Mouse (Mus musculus): Measurements from ENCODE around the gene Hoxa3.

Gene Hoxa3

GRCm38 (mm10) chr6:52152226-52153193 is 60.6 kb downstream of the Hoxa3 start:
- DNase-seq = peak; percentile 12 to 38

DNA sequence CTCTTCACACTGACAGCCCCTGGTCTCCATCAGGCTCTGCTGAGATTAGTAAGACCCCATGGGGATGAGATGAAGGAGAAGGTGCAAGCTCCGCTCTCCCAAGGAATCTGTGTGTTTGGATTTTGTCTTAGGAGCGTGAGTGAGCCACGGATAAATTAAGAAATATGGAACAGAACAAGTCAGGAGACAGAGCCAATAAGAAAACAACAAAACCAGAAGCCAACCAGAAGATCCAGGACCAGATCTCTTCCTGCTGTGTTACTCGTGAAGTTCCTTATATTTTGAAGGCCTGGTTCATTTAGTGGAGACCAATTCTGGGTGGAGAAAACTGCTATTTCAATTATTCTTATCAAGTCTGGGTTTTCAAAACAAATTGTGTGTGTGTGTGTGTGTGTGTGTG is 61.6 kb downstream of the Hoxa3 start:
- peak in 1 of 2 experiments; percentile 48 for DNase-seq

DNA sequence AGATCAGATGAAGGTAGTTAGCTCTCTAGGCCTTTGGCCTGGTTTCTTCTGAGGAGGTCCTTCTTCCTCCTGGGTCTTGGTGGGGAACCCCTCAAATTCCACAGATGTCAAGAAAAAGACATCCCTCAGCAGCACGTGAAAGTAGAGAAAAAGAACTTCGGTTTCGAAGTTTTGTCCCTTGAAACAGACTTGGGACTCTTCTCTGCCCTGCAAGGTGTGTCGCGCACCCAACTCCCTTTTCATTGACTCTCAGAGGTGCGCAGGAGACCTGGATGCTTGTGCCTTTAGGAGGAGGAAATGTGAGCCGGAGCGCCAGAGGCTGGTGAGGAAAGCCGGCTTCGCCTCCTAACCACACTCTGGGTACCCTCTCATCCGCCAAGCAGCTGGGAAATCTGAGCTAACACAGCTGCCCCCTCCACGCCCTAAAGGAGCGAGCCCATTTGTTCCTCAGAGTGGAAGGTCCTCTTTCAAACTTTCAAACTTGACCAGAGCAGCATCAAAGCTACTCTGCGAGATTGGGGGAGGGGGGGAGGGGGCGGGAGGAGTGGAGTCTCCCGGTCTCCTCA is 62.7 kb downstream of the Hoxa3 start:
- DNase-seq = peak in 1 of 2 experiments; percentile 17

DNA sequence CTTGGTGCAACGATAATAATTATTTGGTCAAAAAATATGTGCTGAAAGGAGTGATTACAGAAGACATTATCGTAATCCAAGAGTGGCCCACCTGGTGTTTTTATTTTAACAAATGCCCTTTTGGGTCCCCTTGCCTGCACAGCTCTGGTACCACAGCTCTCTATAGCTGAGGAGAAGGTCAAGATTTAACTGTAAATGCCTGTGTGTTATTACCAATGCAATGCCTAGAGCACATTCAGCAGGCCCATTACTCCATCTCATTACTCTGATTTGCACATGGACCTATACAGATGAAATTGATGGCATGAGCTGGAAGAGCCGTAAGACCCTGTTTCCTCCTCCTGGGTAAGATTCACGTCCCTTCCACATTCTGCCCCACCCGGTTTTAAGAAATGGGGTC is 74.0 kb downstream of the Hoxa3 start:
- DNase-seq = no peak

GRCm38 (mm10) chr6:52138576-52138975 is 74.6 kb downstream of the Hoxa3 start:
- no peak for DNase-seq

DNA sequence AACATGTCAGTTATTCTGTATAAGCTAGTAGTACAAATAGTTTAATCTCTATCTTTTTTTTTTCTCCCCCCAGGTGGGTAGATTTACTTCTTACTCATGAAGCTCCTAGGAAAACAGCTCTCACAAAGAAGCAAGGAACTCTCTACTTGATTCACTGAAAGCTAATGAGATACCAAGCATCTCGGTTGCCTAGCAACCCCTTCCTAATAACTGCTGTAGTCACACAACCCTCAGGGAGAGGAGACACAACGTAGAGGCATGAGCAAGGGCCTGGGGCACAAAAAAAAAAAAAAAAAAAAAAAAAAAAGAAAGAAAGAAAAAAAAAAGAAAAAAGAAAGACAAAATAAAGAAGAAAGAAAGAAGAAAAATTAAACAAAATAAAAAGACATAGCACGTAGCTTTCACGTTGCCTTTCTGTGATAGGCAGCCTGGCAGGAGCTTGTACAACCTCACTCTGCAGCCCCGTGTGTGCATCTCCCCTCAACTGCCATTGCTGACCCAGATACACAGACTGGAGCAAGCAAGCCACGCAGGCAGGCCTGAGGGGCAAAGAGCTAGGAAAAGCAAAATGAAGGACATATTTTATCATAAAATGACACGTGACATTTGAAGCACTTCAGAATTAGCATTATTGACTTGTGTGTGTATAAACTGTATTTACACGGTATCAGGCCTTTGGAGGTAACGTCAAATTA is 75.1 kb downstream of the Hoxa3 start:
- no peak for DNase-seq

DNA sequence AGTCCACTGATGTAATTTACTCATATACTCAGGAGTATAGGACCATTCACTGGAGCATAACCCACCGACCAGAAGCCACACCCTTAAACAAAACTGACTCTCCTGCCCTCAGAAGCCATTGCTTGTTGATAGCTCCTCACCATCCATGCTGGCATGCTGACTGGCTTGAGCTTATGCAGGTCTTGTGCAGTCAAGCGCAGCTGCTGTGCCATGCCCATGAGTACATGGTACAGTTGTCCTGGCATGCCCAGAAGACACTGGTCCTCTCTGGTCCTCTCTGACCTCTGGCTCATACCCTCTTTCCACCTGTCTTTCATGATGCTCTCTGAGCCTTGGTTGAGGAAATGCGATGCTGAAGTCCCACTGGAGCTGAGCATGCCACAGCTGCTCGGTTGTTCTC is 89.5 kb downstream of the Hoxa3 start:
- DNase-seq = no peak

DNA sequence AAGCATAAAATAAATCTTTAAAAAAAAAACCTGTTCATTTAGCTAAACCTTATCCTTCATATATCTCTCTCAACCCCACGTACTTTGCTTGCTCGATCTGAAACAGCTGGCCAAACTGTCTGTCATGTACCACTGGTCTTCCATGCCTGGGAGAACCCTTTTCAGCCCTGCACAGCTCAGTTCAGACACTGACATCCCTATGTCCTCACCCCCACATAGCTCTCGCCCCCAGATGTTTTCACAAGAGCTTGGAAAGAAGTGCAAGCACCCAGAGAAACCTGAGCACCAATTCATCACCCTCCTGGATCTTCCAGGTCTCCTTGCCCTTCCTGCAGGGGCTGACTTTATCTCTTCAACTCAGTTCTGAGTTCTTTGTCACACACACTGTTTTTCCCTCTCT is 92.0 kb downstream of the Hoxa3 start:
- DNase-seq = no peak

Measured in cerebellum, postnatal 10 days (tissue).